Mouse (Mus musculus): ENCODE results near the gene Prrc2a. TPM values are rescaled to one million over a fixed set of nuclear protein-coding genes. Genes with fewer than 3 reads are reported as not detected.

The Prrc2a gene
- polyA plus RNA-seq, 1 experiment from 2014 or later = 161 TPM

DNA sequence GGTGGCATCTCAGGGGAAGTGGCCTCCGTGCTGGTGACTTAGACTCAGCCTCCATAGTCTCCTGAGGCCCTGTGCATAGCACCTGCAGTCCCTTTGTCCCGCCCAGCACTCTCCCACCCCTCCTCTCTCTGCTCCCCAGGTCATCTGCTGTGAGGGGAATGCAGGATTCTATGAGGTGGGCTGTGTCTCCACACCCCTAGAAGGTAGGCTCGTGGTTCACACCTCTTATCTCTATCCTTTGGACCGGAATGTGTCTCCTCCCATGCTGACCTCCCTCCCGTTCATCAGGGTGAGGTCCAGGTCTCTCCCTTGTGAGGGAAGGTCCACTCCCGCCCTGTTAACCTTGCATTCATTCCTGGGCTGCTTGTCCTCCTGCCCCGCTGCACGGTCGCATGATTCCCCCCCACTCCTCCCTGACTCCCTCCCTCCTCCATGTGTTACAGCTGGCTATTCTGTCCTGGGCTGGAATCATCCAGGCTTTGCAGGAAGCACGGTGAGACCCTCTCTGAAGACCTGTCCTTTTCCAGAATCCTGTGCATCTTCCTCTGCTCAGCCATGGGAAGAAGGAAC lies 64.4 kb downstream of the Prrc2a start:
- peaks cover 31% of the 10 kb centered on the region for H3K4me1 ChIP-seq
- WGBS = 63% methylated on average over 10 of the region's 10 CpGs
- no peaks in the 10 kb centered on the region for H3K27me3 ChIP-seq (ENCODE audit: insufficient read depth, poor library complexity, severe bottlenecking)
- peaks cover 90% of the 10 kb centered on the region for H3K36me3 ChIP-seq
- no peak for DNase-seq (ENCODE audit: low spot score)
- peak overlapping the region; percentile 3; the same call in 1 of the 2 replicates for H3K27ac ChIP-seq
- no peak overlapping the region for H3K4me3 ChIP-seq
- no peaks in the 10 kb centered on the region for H3K9me3 ChIP-seq

Small RNAs within 50 kb of the gene (microRNA-seq; reads per million reads assigned to microRNA genes)
- gene Mir6973a (not detected), gene Mir6974 (not detected)

Other genes starting within 250 kb of the Prrc2a start
- gene Neu1, start 233.6 kb downstream of the Prrc2a start, polyA plus RNA-seq (2016; fragmentation: Nextera tagmentation; extraction: Ambion mirVana) = 21.3 and 25.5 TPM in 2 replicates
- 0.20 TPM in 1 of 2 replicates, not detected in the other for gene Hspa1b, start 205.7 kb downstream of the Prrc2a start, polyA plus RNA-seq (2016; fragmentation: Nextera tagmentation; extraction: Ambion mirVana)
- 0.52 TPM in 1 of 2 replicates, not detected in the other for gene Gm20481, start 195.0 kb downstream of the Prrc2a start, polyA plus RNA-seq (2016; fragmentation: Nextera tagmentation; extraction: Ambion mirVana)
- 1.8 and 2.4 TPM in 2 replicates for gene Hspa1a, start 192.7 kb downstream of the Prrc2a start, polyA plus RNA-seq (2016; fragmentation: Nextera tagmentation; extraction: Ambion mirVana)
- 1.6 and 1.7 TPM in 2 replicates for gene Hspa1l, start 192.2 kb downstream of the Prrc2a start, polyA plus RNA-seq (2016; fragmentation: Nextera tagmentation; extraction: Ambion mirVana)
- 197 and 247 TPM in 2 replicates for gene Lsm2, start 183.0 kb downstream of the Prrc2a start, polyA plus RNA-seq (2016; fragmentation: Nextera tagmentation; extraction: Ambion mirVana)
- 112 and 166 TPM in 2 replicates for gene Vars, start 163.9 kb downstream of the Prrc2a start, polyA plus RNA-seq (2016; fragmentation: Nextera tagmentation; extraction: Ambion mirVana)
- gene Vwa7, start 148.3 kb downstream of the Prrc2a start, polyA plus RNA-seq (2016; fragmentation: Nextera tagmentation; extraction: Ambion mirVana) = 0.26 and 0.34 TPM in 2 replicates
- gene Sapcd1, start 136.9 kb downstream of the Prrc2a start, polyA plus RNA-seq (2016; fragmentation: Nextera tagmentation; extraction: Ambion mirVana) = 3.3 and 4.0 TPM in 2 replicates
- gene Msh5, start 118.2 kb downstream of the Prrc2a start, polyA plus RNA-seq (2016; fragmentation: Nextera tagmentation; extraction: Ambion mirVana) = 3.9 and 5.4 TPM in 2 replicates
- gene Clic1, start 114.9 kb downstream of the Prrc2a start, polyA plus RNA-seq (2016; fragmentation: Nextera tagmentation; extraction: Ambion mirVana) = 374 and 380 TPM in 2 replicates
- 192 and 290 TPM in 2 replicates for gene Ddah2, start 105.9 kb downstream of the Prrc2a start, polyA plus RNA-seq (2016; fragmentation: Nextera tagmentation; extraction: Ambion mirVana)
- not detected in 2 replicates for gene Ly6g6c, start 99.5 kb downstream of the Prrc2a start, polyA plus RNA-seq (2016; fragmentation: Nextera tagmentation; extraction: Ambion mirVana)
- 0.63 and 1.0 TPM in 2 replicates for gene Mpig6b, start 98.7 kb downstream of the Prrc2a start, polyA plus RNA-seq (2016; fragmentation: Nextera tagmentation; extraction: Ambion mirVana)
- 0.18 and 0.39 TPM in 2 replicates for gene Ly6g6e, start 88.0 kb downstream of the Prrc2a start, polyA plus RNA-seq (2016; fragmentation: Nextera tagmentation; extraction: Ambion mirVana)
- 2.5 and 2.6 TPM in 2 replicates for gene Ly6g6d, start 86.8 kb downstream of the Prrc2a start, polyA plus RNA-seq (2016; fragmentation: Nextera tagmentation; extraction: Ambion mirVana)
- gene Ly6g6f, start 79.3 kb downstream of the Prrc2a start, polyA plus RNA-seq (2016; fragmentation: Nextera tagmentation; extraction: Ambion mirVana) = 0.91 and 1.0 TPM in 2 replicates
- gene Abhd16a, start 75.6 kb downstream of the Prrc2a start, polyA plus RNA-seq (2016; fragmentation: Nextera tagmentation; extraction: Ambion mirVana) = 66.7 and 69.8 TPM in 2 replicates
- not detected in 2 replicates for gene Ly6g5c, start 56.6 kb downstream of the Prrc2a start, polyA plus RNA-seq (2016; fragmentation: Nextera tagmentation; extraction: Ambion mirVana)
- 0.73 and 0.99 TPM in 2 replicates for gene Ly6g5b, start 49.5 kb downstream of the Prrc2a start, polyA plus RNA-seq (2016; fragmentation: Nextera tagmentation; extraction: Ambion mirVana)
- gene Gpank1, start 43.4 kb downstream of the Prrc2a start, polyA plus RNA-seq (2016; fragmentation: Nextera tagmentation; extraction: Ambion mirVana) = 17.1 and 24.5 TPM in 2 replicates
- gene Csnk2b, start 42.8 kb downstream of the Prrc2a start, polyA plus RNA-seq (2016; fragmentation: Nextera tagmentation; extraction: Ambion mirVana) = 220 and 246 TPM in 2 replicates
- gene D17H6S53E, start 38.5 kb downstream of the Prrc2a start, polyA plus RNA-seq (2016; fragmentation: Nextera tagmentation; extraction: Ambion mirVana) = 7.4 and 11.5 TPM in 2 replicates
- gene Apom, start 32.8 kb downstream of the Prrc2a start, polyA plus RNA-seq (2016; fragmentation: Nextera tagmentation; extraction: Ambion mirVana) = 3.0 and 72.5 TPM in 2 replicates
- 51.4 and 65.5 TPM in 2 replicates for gene Bag6, start 29.7 kb downstream of the Prrc2a start, polyA plus RNA-seq (2016; fragmentation: Nextera tagmentation; extraction: Ambion mirVana)
- gene Aif1, start 11.2 kb upstream of the Prrc2a start, polyA plus RNA-seq (2016; fragmentation: Nextera tagmentation; extraction: Ambion mirVana) = 0.85 and 2.1 TPM in 2 replicates
- gene Lst1, start 23.5 kb upstream of the Prrc2a start, polyA plus RNA-seq (2016; fragmentation: Nextera tagmentation; extraction: Ambion mirVana) = 1.5 and 2.2 TPM in 2 replicates
- 0.15 TPM in 1 of 2 replicates, not detected in the other for gene Ltb, start 29.5 kb upstream of the Prrc2a start, polyA plus RNA-seq (2016; fragmentation: Nextera tagmentation; extraction: Ambion mirVana)
- 0.15 TPM in 1 of 2 replicates, not detected in the other for gene Tnf, start 37.1 kb upstream of the Prrc2a start, polyA plus RNA-seq (2016; fragmentation: Nextera tagmentation; extraction: Ambion mirVana)
- gene Lta, start 40.5 kb upstream of the Prrc2a start, polyA plus RNA-seq (2016; fragmentation: Nextera tagmentation; extraction: Ambion mirVana) = not detected in 2 replicates
- 0.30 TPM in 1 of 2 replicates, not detected in the other for gene Gm16181, start 55.9 kb upstream of the Prrc2a start, polyA plus RNA-seq (2016; fragmentation: Nextera tagmentation; extraction: Ambion mirVana)
- gene Atp6v1g2, start 68.8 kb upstream of the Prrc2a start, polyA plus RNA-seq (2016; fragmentation: Nextera tagmentation; extraction: Ambion mirVana) = 6.5 and 10.1 TPM in 2 replicates
- 8.4 and 10.4 TPM in 2 replicates for gene Nfkbil1, start 70.9 kb upstream of the Prrc2a start, polyA plus RNA-seq (2016; fragmentation: Nextera tagmentation; extraction: Ambion mirVana)
- 367 and 489 TPM in 2 replicates for gene Ddx39b, start 76.8 kb upstream of the Prrc2a start, polyA plus RNA-seq (2016; fragmentation: Nextera tagmentation; extraction: Ambion mirVana)
- gene H2-D1, start 97.8 kb upstream of the Prrc2a start, polyA plus RNA-seq (2016; fragmentation: Nextera tagmentation; extraction: Ambion mirVana) = 22.5 and 25.0 TPM in 2 replicates
- gene H2-Q1, start 155.5 kb upstream of the Prrc2a start, polyA plus RNA-seq (2016; fragmentation: Nextera tagmentation; extraction: Ambion mirVana) = 0.80 and 1.2 TPM in 2 replicates
- 11.2 and 15.9 TPM in 2 replicates for gene H2-Q2, start 177.3 kb upstream of the Prrc2a start, polyA plus RNA-seq (2016; fragmentation: Nextera tagmentation; extraction: Ambion mirVana)
- gene H2-Q4, start 214.7 kb upstream of the Prrc2a start, polyA plus RNA-seq (2016; fragmentation: Nextera tagmentation; extraction: Ambion mirVana) = 1.8 and 2.1 TPM in 2 replicates

Measured in heart, embryonic 10.5 days (tissue).